Mouse (Mus musculus): ENCODE results near the gene Dnajb5. TPM values are rescaled to one million over a fixed set of nuclear protein-coding genes. Genes with fewer than 3 reads are reported as not detected.

Dnajb5 gene
- total RNA-seq, 4 experiments from 2014 or later = 162 to 202 (median 187) TPM

DNA sequence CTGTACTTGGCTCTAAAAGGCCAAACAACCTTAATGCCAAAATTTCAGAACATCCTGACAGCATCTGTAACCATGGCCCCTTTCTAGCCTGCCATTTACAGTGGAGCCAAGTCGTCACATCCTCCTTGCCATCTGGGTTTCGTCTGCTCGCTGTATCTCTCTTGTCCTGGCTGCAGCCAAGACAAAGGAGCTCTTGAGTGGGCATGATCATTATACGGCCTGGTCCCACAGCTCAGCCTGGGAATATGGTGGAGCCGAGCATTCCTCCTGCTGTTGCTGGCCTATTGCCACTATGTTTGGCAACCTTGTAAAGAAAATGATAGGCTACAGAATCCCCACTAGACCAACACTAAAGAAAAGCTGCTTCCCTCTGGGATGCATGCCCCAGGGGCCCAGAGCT, 6.3 kb upstream of the Dnajb5 start:
- DNase-seq (ENCODE audit: low spot score in 2 of 2) = no peak

GRCm38 (mm10) chr4:42944185-42944584, 5.4 kb upstream of the Dnajb5 start:
- DNase-seq (ENCODE audit: low spot score in 2 of 2) = no peak

- no peak for DNase-seq (ENCODE audit: low spot score in 2 of 2)
Measured at GRCm38 (mm10) chr4:42945043-42945442, 4.6 kb upstream of the Dnajb5 start.

GRCm38 (mm10) chr4:42945445-42945844, 4.2 kb upstream of the Dnajb5 start:
- no peak for DNase-seq (ENCODE audit: low spot score in 2 of 2)

GRCm38 (mm10) chr4:42945952-42946351, 3.7 kb upstream of the Dnajb5 start:
- DNase-seq (ENCODE audit: low spot score in 2 of 2) = peak in 1 of 2 experiments; percentile 78

GRCm38 (mm10) chr4:42946733-42947290, 2.8 kb upstream of the Dnajb5 start:
- DNase-seq (ENCODE audit: low spot score in 2 of 2) = peak; percentile 94 to 96

GRCm38 (mm10) chr4:42948527-42948926, 1.1 kb upstream of the Dnajb5 start:
- DNase-seq (ENCODE audit: low spot score in 2 of 2) = peak in 1 of 2 experiments; percentile 64

GRCm38 (mm10) chr4:42949051-42949675, 451 bp upstream of the Dnajb5 start:
- no peak for DNase-seq (ENCODE audit: low spot score in 2 of 2)

DNA sequence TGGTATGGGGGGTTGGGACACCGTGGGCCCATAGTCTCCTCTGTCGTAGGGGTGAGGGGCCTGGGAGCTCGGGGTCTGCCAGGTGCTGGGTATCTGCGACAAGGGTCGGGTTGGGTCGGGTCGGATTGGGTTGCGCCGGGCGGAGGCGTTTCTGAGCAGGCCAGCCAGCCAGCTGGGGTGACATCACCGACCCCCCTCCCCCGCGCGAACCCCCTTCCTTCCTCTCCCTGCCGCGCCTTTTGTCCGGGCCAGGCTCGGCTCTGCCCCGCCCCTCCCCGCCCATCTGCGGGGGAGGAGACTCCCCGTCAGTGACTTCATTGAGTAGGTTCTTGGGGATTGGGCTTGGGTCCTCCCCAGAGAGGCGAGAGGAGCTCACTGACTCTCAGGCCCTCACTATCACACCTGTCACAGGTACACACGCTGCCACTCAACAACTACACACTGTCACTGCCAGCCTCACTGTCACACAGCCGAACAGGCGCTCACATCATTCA, 498 bp downstream of the Dnajb5 start:
- peak; percentile 82 to 90 for DNase-seq (ENCODE audit: low spot score in 2 of 2)

DNA sequence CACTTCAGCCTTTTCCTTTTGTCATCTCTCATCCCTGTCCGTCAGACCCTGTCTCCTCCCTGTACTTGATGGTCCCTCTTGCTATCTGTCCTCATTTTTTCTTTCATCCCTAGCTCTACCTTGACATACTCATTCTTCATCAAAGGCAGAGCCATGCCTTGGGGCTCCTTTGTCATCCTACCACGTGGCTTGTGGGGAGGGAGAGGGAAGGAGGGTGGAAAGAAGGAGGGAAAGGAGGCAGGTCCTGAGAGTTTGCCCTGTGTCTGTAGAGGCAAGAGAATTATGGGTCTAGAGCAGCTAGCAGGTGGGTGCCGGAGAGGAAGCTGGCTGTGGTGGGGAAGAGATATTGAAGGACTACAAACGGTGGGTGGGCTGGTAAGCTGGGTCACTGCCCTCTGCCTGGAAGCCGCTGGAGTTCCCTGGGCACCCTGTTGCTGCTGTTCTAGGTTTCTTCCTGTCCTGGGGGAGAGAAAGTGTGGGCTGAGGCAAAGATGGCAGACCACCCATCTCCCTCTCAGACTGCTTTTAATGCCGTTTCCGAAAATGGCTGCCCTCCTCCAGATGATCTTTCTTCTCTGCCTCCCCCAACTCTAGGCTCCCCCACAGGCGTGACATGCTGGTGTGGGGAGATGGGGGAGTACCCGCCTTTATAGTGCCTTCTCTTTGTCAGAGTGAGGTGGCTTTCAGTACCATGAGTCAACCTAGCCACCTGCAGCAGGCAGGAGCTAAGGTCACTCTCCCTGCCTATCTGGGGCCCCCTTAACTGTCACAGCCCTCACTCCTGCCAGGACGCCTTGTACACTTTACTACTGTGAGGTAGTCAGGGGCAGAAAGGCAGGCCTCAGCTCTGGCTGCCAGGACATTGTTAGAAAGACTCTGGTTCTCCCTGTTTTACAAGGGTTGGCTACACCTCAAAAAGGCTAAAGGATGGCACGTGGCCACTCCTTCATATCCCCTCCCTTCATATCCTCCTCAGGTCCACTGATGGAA, 1.9 kb downstream of the Dnajb5 start:
- no peak for DNase-seq (ENCODE audit: low spot score in 2 of 2)

GRCm38 (mm10) chr4:42952563-42952962, 2.9 kb downstream of the Dnajb5 start:
- no peak for DNase-seq (ENCODE audit: low spot score in 2 of 2)

DNA sequence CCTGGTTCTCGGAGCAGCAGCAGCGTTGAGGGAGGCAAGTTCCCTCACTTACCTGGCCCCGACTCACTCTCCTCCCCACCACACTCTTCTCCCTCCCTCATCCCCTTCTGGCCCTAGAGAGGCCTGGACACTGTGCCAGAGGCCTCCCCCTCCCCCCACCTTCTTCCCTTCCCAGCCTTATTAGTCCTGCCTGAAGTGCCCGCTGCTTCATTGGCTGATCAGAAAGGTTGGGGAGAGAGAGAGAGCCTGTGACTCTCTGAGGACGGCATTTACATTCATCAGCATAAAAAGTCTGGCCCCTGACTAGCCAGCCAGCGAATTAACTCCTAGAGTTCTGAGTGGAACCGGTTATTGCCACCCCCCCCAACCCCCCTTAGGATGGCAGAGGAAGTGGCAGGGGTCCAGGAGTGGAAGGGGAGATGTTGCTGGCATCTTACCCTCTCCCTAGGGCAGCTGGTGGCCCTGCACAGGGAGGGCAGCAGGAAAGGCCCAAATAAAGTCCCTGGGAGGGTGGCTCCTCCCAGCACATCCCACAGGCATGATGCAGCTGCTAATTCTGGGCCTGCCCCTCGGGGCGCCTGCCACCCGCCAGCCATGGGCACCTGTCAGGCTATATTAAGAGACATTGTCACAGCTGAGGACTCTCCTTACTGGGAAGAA, 4.0 kb downstream of the Dnajb5 start:
- peak in 1 of 2 experiments; percentile 29 for DNase-seq (ENCODE audit: low spot score in 2 of 2)

- DNase-seq (ENCODE audit: low spot score in 2 of 2) = peak in 1 of 2 experiments; percentile 84
Measured at GRCm38 (mm10) chr4:42954297-42954696, 4.7 kb downstream of the Dnajb5 start.

DNA sequence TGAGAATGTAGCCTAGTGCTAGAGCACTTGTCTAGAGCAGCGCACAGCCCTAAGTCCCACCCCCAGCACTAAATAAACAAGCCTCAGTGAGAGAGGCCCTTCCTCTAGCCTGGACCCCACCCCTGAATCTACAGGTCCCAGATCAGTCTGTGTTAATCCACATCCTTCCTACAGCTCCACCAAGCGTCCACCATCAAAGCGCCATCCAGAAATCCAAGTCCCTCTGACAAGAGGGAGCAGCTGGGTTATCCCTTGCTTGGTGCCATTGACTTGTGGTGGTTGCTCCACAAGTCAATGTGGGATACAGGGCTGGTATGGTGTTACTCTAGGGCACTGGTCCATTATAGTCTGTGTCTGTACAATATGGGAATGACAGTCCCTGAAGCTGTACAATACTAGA, 5.6 kb downstream of the Dnajb5 start:
- no peak for DNase-seq (ENCODE audit: low spot score in 2 of 2)

- DNase-seq (ENCODE audit: low spot score in 2 of 2) = no peak
Measured at GRCm38 (mm10) chr4:42956581-42956980, 7.0 kb downstream of the Dnajb5 start.

DNA sequence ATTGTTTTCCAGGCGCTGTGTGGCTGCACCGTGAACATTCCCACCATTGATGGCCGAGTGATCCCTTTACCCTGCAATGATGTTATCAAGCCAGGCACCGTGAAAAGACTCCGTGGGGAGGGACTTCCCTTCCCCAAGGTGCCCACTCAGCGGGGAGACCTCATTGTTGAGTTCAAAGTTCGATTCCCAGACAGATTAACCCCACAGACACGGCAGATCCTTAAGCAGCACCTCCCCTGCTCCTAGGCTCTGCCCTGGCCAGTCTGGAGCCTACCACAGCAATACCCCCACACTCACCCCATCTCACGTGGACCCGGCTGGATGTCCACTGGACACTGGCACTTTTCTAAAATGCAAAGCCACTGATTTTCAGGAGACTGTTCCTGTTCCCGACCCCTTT, 7.7 kb downstream of the Dnajb5 start:
- DNase-seq (ENCODE audit: low spot score in 2 of 2) = no peak

DNA sequence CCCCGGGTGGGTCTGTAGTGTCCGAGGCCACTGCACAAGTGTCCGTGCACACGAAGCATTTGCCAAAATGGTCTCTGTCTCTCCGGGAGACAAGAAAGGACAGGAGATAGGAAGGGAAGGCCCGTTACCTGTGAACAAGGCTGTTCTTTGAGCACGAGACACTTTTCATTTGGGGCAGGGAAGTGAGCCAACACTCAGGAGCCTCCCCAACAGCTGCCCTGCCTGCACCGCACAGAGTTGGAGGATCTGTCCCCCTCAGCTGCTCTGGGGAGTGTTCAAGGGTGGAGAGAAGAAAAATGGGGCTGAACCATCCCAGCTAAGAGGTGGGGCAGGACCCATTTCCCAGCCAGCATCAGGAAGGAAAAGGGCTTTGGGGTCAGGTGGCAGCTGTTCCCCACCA, 8.4 kb downstream of the Dnajb5 start:
- DNase-seq (ENCODE audit: low spot score in 2 of 2) = no peak

GRCm38 (mm10) chr4:42958942-42959341, 9.3 kb downstream of the Dnajb5 start:
- no peak for DNase-seq (ENCODE audit: low spot score in 2 of 2)

- no peak for DNase-seq (ENCODE audit: low spot score in 2 of 2)
Measured at GRCm38 (mm10) chr4:42959382-42959781, 9.8 kb downstream of the Dnajb5 start.

- peak in 1 of 2 experiments; percentile 75 for DNase-seq (ENCODE audit: low spot score in 2 of 2)
Measured at GRCm38 (mm10) chr4:42961592-42961991, 12.0 kb downstream of the Dnajb5 start.

DNA sequence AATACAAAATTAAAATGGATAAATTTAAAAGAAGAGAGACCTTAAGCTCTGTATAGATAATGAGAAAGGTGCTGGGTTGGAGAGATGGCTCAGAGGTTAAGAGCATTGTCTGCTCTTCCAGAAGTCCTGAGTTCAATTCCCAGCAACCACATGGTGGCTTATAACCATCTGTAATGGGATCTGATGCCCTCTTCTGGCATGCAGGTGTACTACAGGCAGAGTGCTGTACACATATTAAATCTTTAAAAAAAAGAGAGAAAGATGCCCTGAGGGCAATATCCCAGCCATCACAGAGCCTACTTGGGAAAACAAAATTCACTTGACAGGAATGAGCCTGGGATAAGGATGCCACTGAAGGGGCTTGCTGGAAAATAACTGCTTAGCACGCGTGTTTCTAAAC, 13.9 kb downstream of the Dnajb5 start:
- no peak for DNase-seq (ENCODE audit: low spot score in 2 of 2)
